ENCODE assay signal across 8 mouse cellular contexts in genomic region chr5:124241686-124242444, GRCm38 (mm10). TPM values are rescaled to one million over a fixed set of nuclear protein-coding genes. Genes with fewer than 3 reads are reported as not detected.
DNase-seq lines count a peak whose midpoint lies in the region; ATAC-seq lines count a peak whose summit lies in the region.

No protein-coding gene starts in this region.

- H3K9me3 ChIP-seq in intestine, embryonic 14.5 days (ENCODE audit: control insufficient read depth, low read length): no peaks in the 10 kb centered on the region
- H3K9me3 ChIP-seq in intestine, embryonic 15.5 days: no peaks in the 10 kb centered on the region
- H3K9me3 ChIP-seq in forebrain, embryonic 10.5 days: no peaks in the 10 kb centered on the region

- peak overlapping the region; percentile 6; the same call in 1 of the 2 replicates for H3K4me2 ChIP-seq in intestine, embryonic 14.5 days (ENCODE audit: low read length)
- H3K4me2 ChIP-seq in intestine, embryonic 15.5 days (replicated peaks): no peak overlapping the region

- peaks cover 13% of the 10 kb centered on the region for H3K4me1 ChIP-seq in intestine, embryonic 14.5 days (replicated peaks; ENCODE audit: control insufficient read depth, insufficient read depth, low read length)
- peaks cover 11% of the 10 kb centered on the region for H3K4me1 ChIP-seq in intestine, embryonic 15.5 days (replicated peaks)
- peaks cover 29% of the 10 kb centered on the region for H3K4me1 ChIP-seq in forebrain, embryonic 10.5 days

- peaks cover 13% of the 10 kb centered on the region; the same call in 1 of the 2 replicates for H3K36me3 ChIP-seq in intestine, embryonic 14.5 days (ENCODE audit: control insufficient read depth, insufficient read depth, low read length)
- no peaks in the 10 kb centered on the region for H3K36me3 ChIP-seq in intestine, embryonic 15.5 days
- H3K36me3 ChIP-seq in forebrain, embryonic 10.5 days (replicated peaks): peaks cover 25% of the 10 kb centered on the region

- ATAC-seq in intestine, embryonic 14.5 days (replicated peaks; ENCODE audit: low FRiP score, low TSS enrichment, low read depth): no peak
- no peak for ATAC-seq in intestine, embryonic 15.5 days

- no peak overlapping the region for H3K9ac ChIP-seq in intestine, embryonic 14.5 days (ENCODE audit: low read length)
- no peak overlapping the region for H3K9ac ChIP-seq in intestine, embryonic 15.5 days

- H3K27me3 ChIP-seq in intestine, embryonic 14.5 days (replicated peaks; ENCODE audit: control insufficient read depth, insufficient read depth, low read length): no peaks in the 10 kb centered on the region
- no peaks in the 10 kb centered on the region for H3K27me3 ChIP-seq in intestine, embryonic 15.5 days (replicated peaks)
- 0 out of 2 replicates have a peak, but pooled peaks cover 3% of the 10 kb centered on the region for H3K27me3 ChIP-seq in forebrain, embryonic 10.5 days (ENCODE audit: poor library complexity, severe bottlenecking)

- H3K27ac ChIP-seq in intestine, embryonic 14.5 days (ENCODE audit: low read depth): no peak overlapping the region
- H3K27ac ChIP-seq in intestine, embryonic 15.5 days: no peak overlapping the region
- H3K27ac ChIP-seq in forebrain, embryonic 10.5 days: 0 out of 2 replicates have a peak overlapping the region, but pooled peaks have one; percentile 4

- DNase-seq in intestine, embryonic 14.5 days (ENCODE audit: low spot score): no peak
- peak; percentile 76 for DNase-seq in brain, adult 2 months (ENCODE audit: low read depth, low spot score)
- DNase-seq in forebrain, embryonic 10.5 days (ENCODE audit: extremely low spot score, low spot score): no peak
- peak; percentile 73 for DNase-seq in layer of hippocampus, adult 9-11 months
- no peak for DNase-seq in thymus, adult 18-20 months
- no peak for DNase-seq in frontal cortex, postnatal 14 days (ENCODE audit: low spot score in 2 of 2)
- DNase-seq in spleen, postnatal 4 days (ENCODE audit: low spot score in 2 of 2): no peak

- WGBS in intestine, embryonic 14.5 days: 39% methylated on average over 10 of the region's 10 CpGs
- 45% methylated on average over 10 of the region's 10 CpGs for WGBS in intestine, embryonic 15.5 days
- WGBS in forebrain, embryonic 10.5 days: 51% methylated on average over 10 of the region's 10 CpGs

- no peak overlapping the region for H3K4me3 ChIP-seq in intestine, embryonic 14.5 days (ENCODE audit: low read depth, low read length)
- H3K4me3 ChIP-seq in intestine, embryonic 15.5 days (replicated peaks): no peak overlapping the region
- peak overlapping the region; percentile 4; the same call in 1 of the 2 replicates for H3K4me3 ChIP-seq in forebrain, embryonic 10.5 days

RNA-seq across cellular contexts. Expression of gene Pitpnm2, which starts 7.7 kb away (rescaled TPM):
- 6.2 and 6.7 TPM in 2 replicates for polyA plus RNA-seq in intestine, embryonic 14.5 days (2014; fragmentation: Nextera tagmentation; extraction: Ambion mirVana)
- polyA plus RNA-seq in intestine, embryonic 15.5 days (2015; fragmentation: Nextera tagmentation; extraction: Ambion mirVana): 3.1 and 3.8 TPM in 2 replicates
- polyA plus RNA-seq in forebrain, embryonic 10.5 days (2016; fragmentation: Nextera tagmentation; extraction: Ambion mirVana): 2.1 and 3.0 TPM in 2 replicates

Comparison
In these comparisons a context has a peak if more than half of its experiments do, and no peak if none do; other contexts are left out.
1. DNase-seq: peak in brain, adult 2 months (single experiment) and layer of hippocampus, adult 9-11 months (single experiment); none in intestine, embryonic 14.5 days (single experiment), forebrain, embryonic 10.5 days (single experiment), thymus, adult 18-20 months (0 of 2), frontal cortex, postnatal 14 days (0 of 2) and spleen, postnatal 4 days (0 of 2).